Mouse (Mus musculus) MEL (cell line): Measurements from ENCODE around the gene Pik3cd. TPM values are rescaled to one million over a fixed set of nuclear protein-coding genes. Genes with fewer than 3 reads are reported as not detected.

Source experiments
- DNase-seq: peaks from one replicate; pipeline ENCODE4 v3.0.0; 2011; ENCODE audit warnings: low read depth, low spot score
- H3K27ac ChIP-seq: 2 replicates; pipeline ENCODE4 v1.5.1; 2012; ENCODE audit warnings: low read depth, mild to moderate bottlenecking, control low read depth, low read length, moderate library complexity; ENCODE audit not compliant: control insufficient read depth
- H3K27me3 ChIP-seq, 2 experiments: fragments of 150-350 bp in 1 of 2; sonication (generic) in 1 of 2; 2 replicates each; pipeline ENCODE4 v1.6.1; 2012; ENCODE audit warnings: low read length in 2 of 2, mild to moderate bottlenecking in 2 of 2, improper control_type of control experiment in 1 of 2, moderate library complexity in 1 of 2; ENCODE audit not compliant: insufficient read depth in 2 of 2, control insufficient read depth in 1 of 2
- H3K36me3 ChIP-seq, 2 experiments: 2 replicates each; pipeline ENCODE4 v1.6.1; 2012 to 2014; ENCODE audit warnings: low read length in 2 of 2, improper control_type of control experiment in 1 of 2, inconsistent platforms in 1 of 2, mild to moderate bottlenecking in 1 of 2; ENCODE audit not compliant: insufficient read depth in 2 of 2, control insufficient read depth in 1 of 2
- H3K4me1 ChIP-seq, 2 experiments: fragments of 150-350 bp in 1 of 2; sonication (generic) in 1 of 2; 2 replicates each; pipeline ENCODE4 v1.6.1; 2012; ENCODE audit warnings: low read length in 2 of 2, improper control_type of control experiment in 1 of 2, mild to moderate bottlenecking in 1 of 2; ENCODE audit not compliant: insufficient read depth in 2 of 2, control insufficient read depth in 1 of 2
- H3K4me3 ChIP-seq, 2 experiments: fragments of 150-350 bp in 1 of 2; sonication (generic) in 1 of 2; 2 replicates each; pipeline ENCODE4 v1.5.1; 2012; ENCODE audit warnings: low read depth in 2 of 2, low read length in 2 of 2, mild to moderate bottlenecking in 2 of 2, moderate library complexity in 2 of 2, control low read depth in 1 of 2, improper control_type of control experiment in 1 of 2; ENCODE audit not compliant: control insufficient read depth in 1 of 2, insufficient read depth in 1 of 2
- H3K79me2 ChIP-seq: 2 replicates; pipeline ENCODE4 v1.6.1; 2012; ENCODE audit warnings: mild to moderate bottlenecking, low read length, moderate library complexity; ENCODE audit not compliant: control insufficient read depth, poor library complexity, insufficient read depth
- H3K9ac ChIP-seq: 2 replicates; pipeline ENCODE4 v1.6.1; 2012; ENCODE audit warnings: low read depth, mild to moderate bottlenecking, control low read depth, low read length, moderate library complexity; ENCODE audit not compliant: control insufficient read depth, poor library complexity, severe bottlenecking
- H3K9me3 ChIP-seq: fragments of 150-350 bp; sonication (generic); replicated peaks from 2 replicates; pipeline ENCODE4 v1.6.1; 2012; ENCODE audit warnings: mild to moderate bottlenecking, low read length, improper control_type of control experiment, moderate library complexity; ENCODE audit not compliant: insufficient read depth
- BHLHE40 ChIP-seq: IDR thresholded peaks from 2 replicates; pipeline ENCODE4 v1.6.1; 2012; ENCODE audit warnings: low read depth, mild to moderate bottlenecking, inconsistent platforms, low read length, improper control_type of control experiment, borderline replicate concordance
- CHD1 ChIP-seq: IDR thresholded peaks from 2 replicates; pipeline ENCODE4 v1.6.1; 2012; ENCODE audit warnings: low read depth, mild to moderate bottlenecking, inconsistent platforms, low read length, improper control_type of control experiment
- CHD2 ChIP-seq: IDR thresholded peaks from 2 replicates; pipeline ENCODE4 v1.6.1; 2011; ENCODE audit warnings: low read length, improper control_type of control experiment
- CTCF ChIP-seq, 3 experiments: IDR thresholded peaks in 2 of 3; conservative IDR thresholded peaks in 1 of 3; 2 replicates each; pipeline ENCODE4 v1.5.1; 2011 to 2012; ENCODE audit warnings: low read length in 3 of 3, low read depth in 2 of 3, mild to moderate bottlenecking in 2 of 3, improper control_type of control experiment in 1 of 3, inconsistent platforms in 1 of 3, mixed read lengths in 1 of 3, moderate library complexity in 1 of 3; ENCODE audit not compliant: control insufficient read depth in 1 of 3, insufficient read depth in 1 of 3, poor library complexity in 1 of 3, severe bottlenecking in 1 of 3
- ELF1 ChIP-seq: IDR thresholded peaks from 2 replicates; pipeline ENCODE4 v1.6.1; 2014; ENCODE audit warnings: low read depth, mild to moderate bottlenecking, inconsistent platforms, low read length, improper control_type of control experiment, moderate library complexity
- EP300 ChIP-seq, 2 experiments: IDR thresholded peaks; 2 replicates each; pipeline ENCODE4 v1.6.1; 2011; ENCODE audit warnings: improper control_type of control experiment in 2 of 2, low read length in 2 of 2, low read depth in 1 of 2, mild to moderate bottlenecking in 1 of 2
- ETS1 ChIP-seq: IDR thresholded peaks from 2 replicates; pipeline ENCODE4 v1.6.1; 2012; ENCODE audit warnings: low read depth, mild to moderate bottlenecking, inconsistent platforms, low read length, improper control_type of control experiment, moderate library complexity
- GABPA ChIP-seq: IDR thresholded peaks from 2 replicates; pipeline ENCODE4 v1.6.1; 2012; ENCODE audit warnings: low read depth, mild to moderate bottlenecking, inconsistent platforms, low read length, improper control_type of control experiment, moderate library complexity
- GATA1 ChIP-seq: IDR thresholded peaks from 2 replicates; pipeline ENCODE4 v1.6.1; 2011; ENCODE audit warnings: low read depth, low read length, improper control_type of control experiment
- JUND ChIP-seq: IDR thresholded peaks from 2 replicates; pipeline ENCODE4 v1.6.1; 2011; ENCODE audit warnings: low read depth, mild to moderate bottlenecking, improper control_type of control experiment, low read length
- MXI1 ChIP-seq: IDR thresholded peaks from 2 replicates; pipeline ENCODE4 v1.6.1; 2011; ENCODE audit warnings: mild to moderate bottlenecking, low read depth, low read length, improper control_type of control experiment
- MYB ChIP-seq: IDR thresholded peaks from 2 replicates; pipeline ENCODE4 v1.6.1; 2011; ENCODE audit warnings: mild to moderate bottlenecking, low read depth, low read length, improper control_type of control experiment
- NELFE ChIP-seq: IDR thresholded peaks from 2 replicates; pipeline ENCODE4 v1.6.1; 2011; ENCODE audit warnings: low read depth, low read length, improper control_type of control experiment
- NRF1 ChIP-seq: IDR thresholded peaks from 2 replicates; pipeline ENCODE4 v1.6.1; 2014; ENCODE audit warnings: low read depth, mild to moderate bottlenecking, inconsistent platforms, low read length, improper control_type of control experiment, moderate library complexity; ENCODE audit not compliant: poor library complexity, insufficient read depth, severe bottlenecking
- RAD21 ChIP-seq: IDR thresholded peaks from 2 replicates; pipeline ENCODE4 v1.6.1; 2011; ENCODE audit warnings: mild to moderate bottlenecking, low read depth, low read length, improper control_type of control experiment
- RCOR1 ChIP-seq: IDR thresholded peaks from 2 replicates; pipeline ENCODE4 v1.6.1; 2012; ENCODE audit warnings: low read depth, mild to moderate bottlenecking, inconsistent platforms, low read length, improper control_type of control experiment
- SIN3A ChIP-seq: IDR thresholded peaks from 2 replicates; pipeline ENCODE4 v1.6.1; 2012; ENCODE audit warnings: low read length, improper control_type of control experiment, inconsistent platforms
- SMC3 ChIP-seq: IDR thresholded peaks from 2 replicates; pipeline ENCODE4 v1.6.1; 2011; ENCODE audit warnings: low read depth, low read length, improper control_type of control experiment
- TBP ChIP-seq: IDR thresholded peaks from 2 replicates; pipeline ENCODE4 v1.8.0; 2011; ENCODE audit warnings: low read depth, low read length, improper control_type of control experiment
- TCF12 ChIP-seq: IDR thresholded peaks from 2 replicates; pipeline ENCODE4 v1.6.1; 2014; ENCODE audit warnings: low read depth, mild to moderate bottlenecking, inconsistent platforms, low read length, improper control_type of control experiment, moderate library complexity
- UBTF ChIP-seq: IDR thresholded peaks from 2 replicates; pipeline ENCODE4 v1.6.1; 2012; ENCODE audit warnings: low read depth, mild to moderate bottlenecking, inconsistent platforms, low read length, improper control_type of control experiment, moderate library complexity, borderline replicate concordance; ENCODE audit not compliant: insufficient read depth
- ZC3H11A ChIP-seq: IDR thresholded peaks from 2 replicates; pipeline ENCODE4 v1.6.1; 2012; ENCODE audit warnings: low read depth, mild to moderate bottlenecking, inconsistent platforms, low read length, improper control_type of control experiment
- ZNF384 ChIP-seq: IDR thresholded peaks from 2 replicates; pipeline ENCODE4 v1.6.1; 2012; ENCODE audit warnings: low read depth, mild to moderate bottlenecking, inconsistent platforms, low read length, improper control_type of control experiment
- polyA plus RNA-seq, 2 experiments: library from polyadenylated mRNA; stranded (reverse) in 1 of 2; unstranded in 1 of 2; fragments of >175 nt in 1 of 2; fragments of >200 nt in 1 of 2; gene quantifications; 2 replicates each; pipeline versions ENCODE4 v1.2.1 to v1.2.4; 2012; ENCODE audit warnings: low replicate concordance in 2 of 2, low read depth in 1 of 2; ENCODE audit not compliant: insufficient read length in 2 of 2, insufficient read depth in 1 of 2, missing spikeins in 1 of 2
- total RNA-seq: library from RNA; depleted of rRNA; stranded (reverse); fragments of 300-350 nt; gene quantifications from 2 replicates; pipeline ENCODE4 v1.2.3, GENCODE M21; 2012

Gene Pik3cd
- total and polyA plus RNA-seq, 3 experiments = 45.9 to 152 (median 49.8) TPM

- no peak overlapping the region for H3K27ac ChIP-seq
- no peak overlapping the region for H3K9ac ChIP-seq
- H3K36me3 ChIP-seq = peaks cover 0 to 4% of the 10 kb centered on the region in 2 experiments; a peak in 2 of 4 replicates
Measured at GRCm38 (mm10) chr4:149732313-149732712, 29.9 kb upstream of the Pik3cd start.

GRCm38 (mm10) chr4:149730827-149731226, 28.5 kb upstream of the Pik3cd start:
- no peaks in the 10 kb centered on the region for H3K4me1 ChIP-seq
- H3K9ac ChIP-seq = no peak overlapping the region
- H3K27ac ChIP-seq = no peak overlapping the region
- peaks cover 36% of the 10 kb centered on the region for H3K79me2 ChIP-seq
- H3K36me3 ChIP-seq = peaks cover 0 to 4% of the 10 kb centered on the region in 2 experiments; a peak in 1 of 4 replicates
- H3K9me3 ChIP-seq = no peaks in the 10 kb centered on the region
- H3K4me3 ChIP-seq = no peak overlapping the region
- H3K27me3 ChIP-seq = no peaks in the 10 kb centered on the region
- no peak for DNase-seq
- TF ChIP-seq NELFE = no peak
- no peak for TF ChIP-seq ZNF384
- no peak for TF ChIP-seq NRF1
- TF ChIP-seq GABPA = no peak
- TF ChIP-seq GATA1 = no peak
- TF ChIP-seq CHD2 = no peak
- TF ChIP-seq, all 39 proteins: peak for 0

More at GRCm38 (mm10) chr4:149732313-149732712, 29.9 kb upstream of the Pik3cd start:
- H3K27me3 ChIP-seq = no peaks in the 10 kb centered on the region
- TF ChIP-seq SMC3 = no peak
- H3K79me2 ChIP-seq = peaks cover 50% of the 10 kb centered on the region
- no peak for DNase-seq
- no peak overlapping the region for H3K4me3 ChIP-seq
- H3K4me1 ChIP-seq = peaks cover 0 to 4% of the 10 kb centered on the region in 2 experiments; a peak in 2 of 4 replicates
- no peaks in the 10 kb centered on the region for H3K9me3 ChIP-seq

GRCm38 (mm10) chr4:149728810-149729209, 26.4 kb upstream of the Pik3cd start:
- H3K9ac ChIP-seq = no peak overlapping the region
- no peak for DNase-seq
- TF ChIP-seq UBTF (no peak), JUND (no peak), EP300 (IDR thresholded peaks at IDR 0.05; ENCODE audit: low read depth in 1 of 2, low read length in 2 of 2) (no peak), RCOR1 (no peak), TBP (no peak), SIN3A (no peak), BHLHE40 (no peak), SMC3 (no peak), ETS1 (no peak), MYB (no peak), GABPA (no peak), CTCF (IDR thresholded peaks at IDR 0.05 in 2 of 3, conservative IDR thresholded peaks at IDR 0.05 in 1 of 3; ENCODE audit: control insufficient read depth in 1 of 3, insufficient read depth in 1 of 3, low read depth in 2 of 3, low read length in 3 of 3, poor library complexity in 1 of 3, severe bottlenecking in 1 of 3) (no peak), CHD1 (no peak), MXI1 (no peak), CHD2 (no peak), RAD21 (no peak), ZC3H11A (no peak), ELF1 (no peak), TCF12 (no peak)
- TF ChIP-seq, all 39 proteins: peak for 0
- Histone ChIP-seq H3K9me3 (no peaks in the 10 kb centered on the region), H3K4me1 (no peaks in the 10 kb centered on the region), H3K27me3 (no peaks in the 10 kb centered on the region), H3K4me3 (no peak overlapping the region), H3K27ac (no peak overlapping the region), H3K79me2 (peaks cover 16% of the 10 kb centered on the region), H3K36me3 (peaks cover 0 to 4% of the 10 kb centered on the region in 2 experiments; a peak in 1 of 4 replicates)
